Mouse (Mus musculus) liver, adult 2 months (tissue): ENCODE results near the gene Clasrp. TPM values are rescaled to one million over a fixed set of nuclear protein-coding genes. Genes with fewer than 3 reads are reported as not detected.

Experiments used
- DNase-seq: peaks from one replicate; pipeline ENCODE4 v3.0.0-alpha.2; 2011; ENCODE audit warnings: low read depth, low spot score; ENCODE audit errors: extremely low read depth
- H3K27ac ChIP-seq: fragments of 200-500 bp; replicated peaks from 2 replicates; pipeline ENCODE4 v1.5.1; 2012; ENCODE audit warnings: low read depth, mild to moderate bottlenecking, control low read depth, inconsistent platforms, low read length; ENCODE audit not compliant: insufficient read depth
- H3K27me3 ChIP-seq: fragments of 200-500 bp; 2 replicates; pipeline ENCODE4 v1.6.1; 2012; ENCODE audit warnings: mild to moderate bottlenecking, moderate library complexity, low read length, inconsistent platforms; ENCODE audit not compliant: control insufficient read depth, insufficient read depth
- H3K36me3 ChIP-seq: fragments of 200-500 bp; 2 replicates; pipeline ENCODE4 v1.6.1; 2012; ENCODE audit warnings: low read length, inconsistent platforms; ENCODE audit not compliant: control insufficient read depth, insufficient read depth
- H3K4me1 ChIP-seq: fragments of 200-500 bp; 2 replicates; pipeline ENCODE4 v1.6.1; 2011; ENCODE audit warnings: low read length; ENCODE audit not compliant: control insufficient read depth, insufficient read depth
- H3K4me3 ChIP-seq: fragments of 200-500 bp; 2 replicates; pipeline ENCODE4 v1.5.1; 2011; ENCODE audit warnings: low read depth, mild to moderate bottlenecking, control low read depth, low read length, moderate library complexity; ENCODE audit not compliant: insufficient read depth
- H3K79me2 ChIP-seq: fragments of 200-500 bp; 2 replicates; pipeline ENCODE4 v1.6.1; 2012; ENCODE audit warnings: inconsistent platforms, mild to moderate bottlenecking, low read length, moderate library complexity; ENCODE audit not compliant: control insufficient read depth, insufficient read depth
- H3K9ac ChIP-seq: fragments of 200-500 bp; 2 replicates; pipeline ENCODE4 v1.6.1; 2012; ENCODE audit warnings: low read depth, mild to moderate bottlenecking, control low read depth, inconsistent platforms, low read length
- CTCF ChIP-seq: fragments of 200-500 bp; IDR thresholded peaks from 2 replicates; pipeline ENCODE4 v1.5.1; 2011; ENCODE audit warnings: low read depth, low read length, control low read depth
- POLR2A ChIP-seq: fragments of 200-500 bp; IDR thresholded peaks from 2 replicates; pipeline ENCODE4 v1.6.1; 2011; ENCODE audit warnings: low read length, control low read depth; ENCODE audit not compliant: insufficient read depth; ENCODE audit errors: extremely low read depth
- WGBS: fragments of 180-500 bp; shearing (Covaris S2); methylation state at CpG from one replicate; pipeline ENCODE4 v1.1.7; 2018; 5-methylcytosine and 5-hydroxymethylcytosine counted together
- polyA plus RNA-seq: library from polyadenylated mRNA; depleted of rRNA; stranded (reverse); fragments of >200 nt; gene quantifications from 2 replicates; pipeline ENCODE4 v1.2.3, GENCODE M21; 2012
- total RNA-seq: library from RNA; depleted of rRNA; stranded (reverse); fragments of >200 nt; gene quantifications from 2 replicates; pipeline ENCODE4 v1.2.3, GENCODE M21; 2014

Clasrp gene
- total and polyA plus RNA-seq, 2 experiments: 5.3 to 24.8 TPM

DNA sequence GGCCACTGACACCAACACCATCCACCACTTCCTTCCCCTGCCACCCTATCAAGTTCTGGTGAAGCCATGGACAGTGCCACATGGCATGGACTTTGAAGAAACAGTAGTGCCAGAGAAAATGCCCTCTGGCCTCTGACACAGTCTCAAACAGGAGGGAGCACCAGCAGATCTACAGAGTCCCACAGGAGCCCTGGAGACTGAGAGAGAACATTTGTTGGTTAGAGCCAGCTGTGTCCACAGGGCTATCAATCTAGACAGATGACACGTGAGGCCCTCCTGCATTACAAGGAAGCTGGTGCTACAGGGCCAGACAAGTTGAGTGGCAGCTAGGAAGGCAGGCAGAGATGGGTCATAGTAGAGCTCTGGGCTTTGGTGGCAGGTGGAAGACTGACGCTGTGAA lies 51.8 kb downstream of the Clasrp start:
- Histone ChIP-seq H3K4me1 (peaks cover 41% of the 10 kb centered on the region), H3K4me3 (no peak overlapping the region), H3K79me2 (peaks cover 76% of the 10 kb centered on the region), H3K9ac (no peak overlapping the region), H3K36me3 (0 out of 2 replicates have a peak, but pooled peaks cover 2% of the 10 kb centered on the region), H3K27ac (peak overlapping the region; percentile 65), H3K27me3 (no peaks in the 10 kb centered on the region)
- 36% methylated on average over 2 of the region's 2 CpGs for WGBS
- peak; percentile 85 for DNase-seq
- no peak for TF ChIP-seq POLR2A
- no peak for TF ChIP-seq CTCF

DNA sequence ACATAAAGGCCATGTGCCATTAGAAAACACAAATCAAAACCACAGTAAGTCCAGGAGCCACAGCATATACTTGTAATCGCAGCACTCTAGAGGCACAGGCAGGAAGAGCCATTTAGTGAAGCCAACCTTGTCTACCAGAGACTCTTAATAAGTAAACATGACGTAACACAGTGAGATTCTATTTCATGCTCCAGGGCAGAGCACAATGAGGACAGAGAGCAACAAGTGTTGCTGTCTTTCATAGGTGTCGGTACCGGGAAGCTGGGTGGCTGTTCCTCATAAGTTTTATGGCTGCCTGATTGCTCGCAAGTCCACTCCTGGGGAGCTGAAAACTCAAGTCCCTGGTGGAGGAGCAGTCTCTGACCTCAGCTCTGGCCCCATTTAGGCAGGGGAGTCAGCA lies 52.7 kb downstream of the Clasrp start:
- no peaks in the 10 kb centered on the region for H3K27me3 ChIP-seq
- DNase-seq: peak; percentile 82
- peaks cover 75% of the 10 kb centered on the region for H3K79me2 ChIP-seq
- 26% methylated on average over 5 of the region's 5 CpGs for WGBS
- H3K36me3 ChIP-seq: 0 out of 2 replicates have a peak, but pooled peaks cover 2% of the 10 kb centered on the region
- no peak overlapping the region for H3K9ac ChIP-seq
- TF ChIP-seq CTCF (no peak), POLR2A (no peak)
- H3K4me3 ChIP-seq: no peak overlapping the region
- H3K27ac ChIP-seq: peak overlapping the region; percentile 65
- peaks cover 44% of the 10 kb centered on the region for H3K4me1 ChIP-seq

GRCm38 (mm10) chr7:19549394-19549793 lies 54.9 kb downstream of the Clasrp start:
- Histone ChIP-seq H3K9ac (no peak overlapping the region), H3K27ac (no peak overlapping the region), H3K79me2 (peaks cover 75% of the 10 kb centered on the region), H3K4me1 (peaks cover 49% of the 10 kb centered on the region), H3K36me3 (no peaks in the 10 kb centered on the region), H3K27me3 (no peaks in the 10 kb centered on the region), H3K4me3 (no peak overlapping the region)
- no peak for DNase-seq
- 86% methylated on average over 10 of the region's 10 CpGs for WGBS
- TF ChIP-seq POLR2A (no peak), CTCF (no peak)

GRCm38 (mm10) chr7:19547344-19547969 lies 56.8 kb downstream of the Clasrp start:
- H3K79me2 ChIP-seq: peaks cover 83% of the 10 kb centered on the region
- no peak overlapping the region for H3K4me3 ChIP-seq
- no peak for TF ChIP-seq POLR2A
- no peak for TF ChIP-seq CTCF
- no peaks in the 10 kb centered on the region for H3K27me3 ChIP-seq
- no peak overlapping the region for H3K27ac ChIP-seq
- H3K36me3 ChIP-seq: no peaks in the 10 kb centered on the region
- 21% methylated on average over 2 of the region's 2 CpGs for WGBS
- DNase-seq: peak; percentile 53
- no peak overlapping the region for H3K9ac ChIP-seq
- H3K4me1 ChIP-seq: peaks cover 35% of the 10 kb centered on the region

- Histone ChIP-seq H3K79me2 (peaks cover 83% of the 10 kb centered on the region), H3K4me3 (no peak overlapping the region), H3K27ac (no peak overlapping the region), H3K9ac (no peak overlapping the region), H3K27me3 (no peaks in the 10 kb centered on the region), H3K36me3 (no peaks in the 10 kb centered on the region), H3K4me1 (peaks cover 28% of the 10 kb centered on the region)
- TF ChIP-seq CTCF (no peak), POLR2A (no peak)
- peak; percentile 40 for DNase-seq
- 16% methylated on average over 3 of the region's 3 CpGs for WGBS
Measured at GRCm38 (mm10) chr7:19546007-19546406, 58.3 kb downstream of the Clasrp start.

DNA sequence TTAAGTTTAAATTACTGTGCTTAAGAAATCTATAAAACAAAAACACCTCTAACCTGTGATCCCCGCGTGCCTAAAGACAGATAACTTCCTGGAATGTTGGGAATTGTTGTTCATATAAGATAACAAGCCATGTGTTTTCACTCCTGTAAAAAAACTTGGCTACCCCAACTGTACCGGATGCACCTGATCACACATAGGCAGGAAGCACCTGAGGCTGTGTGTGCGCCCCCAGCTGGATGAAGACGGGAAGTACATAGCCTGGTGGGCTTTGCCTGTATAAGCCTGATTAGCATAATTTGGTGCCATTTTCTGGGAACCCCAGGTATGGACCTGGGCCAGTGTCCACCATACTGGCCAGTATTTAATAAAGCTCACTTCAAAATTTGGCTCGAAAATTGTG lies 60.7 kb downstream of the Clasrp start:
- H3K27me3 ChIP-seq: no peaks in the 10 kb centered on the region
- H3K79me2 ChIP-seq: peaks cover 77% of the 10 kb centered on the region
- peaks cover 28% of the 10 kb centered on the region for H3K4me1 ChIP-seq
- TF ChIP-seq CTCF: peak; percentile 69
- TF ChIP-seq POLR2A: no peak
- 64% methylated on average over 6 of the region's 6 CpGs for WGBS
- no peak for DNase-seq
- H3K27ac ChIP-seq: no peak overlapping the region
- no peak overlapping the region for H3K4me3 ChIP-seq
- no peaks in the 10 kb centered on the region for H3K36me3 ChIP-seq
- no peak overlapping the region for H3K9ac ChIP-seq
